Mouse (Mus musculus) spleen, adult 2 months (tissue): ENCODE results near the gene Ptcra.

ENCODE experiments used
- CTCF ChIP-seq: fragments of 200-500 bp; IDR thresholded peaks from 2 replicates; pipeline ENCODE4 v1.5.1; 2011; ENCODE audit warnings: mild to moderate bottlenecking, inconsistent platforms; ENCODE audit not compliant: insufficient read depth, insufficient read length, insufficient replicate concordance; ENCODE audit errors: extremely low read depth
- POLR2A ChIP-seq: fragments of 200-500 bp; IDR thresholded peaks from 2 replicates; pipeline ENCODE4 v1.6.1; 2011; ENCODE audit warnings: low read depth, low read length, inconsistent platforms

DNA sequence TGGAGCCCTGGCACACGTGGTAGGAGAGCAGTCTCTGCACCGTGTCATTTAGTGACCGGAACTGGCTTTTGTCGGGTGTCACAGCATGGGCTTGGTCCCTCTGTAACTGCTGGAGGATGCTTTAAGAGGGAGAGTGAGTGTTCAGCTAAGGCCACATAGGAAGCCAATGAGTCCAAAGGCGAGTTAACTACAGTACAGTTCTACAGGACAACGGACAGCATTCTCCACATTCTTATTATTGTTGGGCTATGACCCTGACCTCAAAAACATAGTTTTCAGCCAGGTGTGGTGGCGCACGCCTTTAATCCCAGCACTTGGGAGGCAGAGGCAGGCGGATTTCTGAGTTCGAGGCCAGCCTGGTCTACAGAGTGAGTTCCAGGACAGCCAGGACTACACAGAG is 44.9 kb upstream of the Ptcra start:
- TF ChIP-seq POLR2A (no peak), CTCF (no peak)
